Mouse (Mus musculus) cortical plate, adult 2 months (tissue): Measurements from ENCODE around the gene Fkbp1a. TPM values are rescaled to one million over a fixed set of nuclear protein-coding genes. Genes with fewer than 3 reads are reported as not detected.

Experiments
- H3K27ac ChIP-seq: fragments of 200-500 bp; 2 replicates; pipeline ENCODE4 v1.5.1; 2012; ENCODE audit warnings: low read length, control low read depth, inconsistent platforms; ENCODE audit not compliant: insufficient read depth
- H3K4me1 ChIP-seq: fragments of 200-500 bp; 2 replicates; pipeline ENCODE4 v1.6.1; 2011; ENCODE audit warnings: low read length; ENCODE audit not compliant: control insufficient read depth, insufficient read depth
- H3K4me3 ChIP-seq: fragments of 200-500 bp; 2 replicates; pipeline ENCODE4 v1.5.1; 2011; ENCODE audit warnings: mild to moderate bottlenecking, low read length, control low read depth; ENCODE audit not compliant: insufficient read depth
- CTCF ChIP-seq: fragments of 200-500 bp; IDR thresholded peaks from 2 replicates; pipeline ENCODE4 v1.5.1; 2011; ENCODE audit warnings: mild to moderate bottlenecking, control low read depth, low read length; ENCODE audit not compliant: insufficient read depth; ENCODE audit errors: extremely low read depth
- POLR2A ChIP-seq: fragments of 200-500 bp; IDR thresholded peaks from 2 replicates; pipeline ENCODE4 v1.6.1; 2011; ENCODE audit warnings: mild to moderate bottlenecking, low read length, control low read depth; ENCODE audit not compliant: insufficient read depth; ENCODE audit errors: extremely low read depth
- polyA plus RNA-seq: library from polyadenylated mRNA; depleted of rRNA; stranded (reverse); fragments of >200 nt; gene quantifications from 2 replicates; pipeline ENCODE4 v1.2.3, GENCODE M21; 2012

Fkbp1a gene
- polyA plus RNA-seq, 1 experiment, result 493 TPM

- Histone ChIP-seq H3K27ac (no peak overlapping the region), H3K4me3 (no peak overlapping the region), H3K4me1 (no peaks in the 10 kb centered on the region)
- TF ChIP-seq CTCF (no peak), POLR2A (no peak)
Observed at GRCm38 (mm10) chr2:151524324-151525041, 17.8 kb upstream of the Fkbp1a start.

GRCm38 (mm10) chr2:151525520-151525919 lies 16.8 kb upstream of the Fkbp1a start:
- no peaks in the 10 kb centered on the region for H3K4me1 ChIP-seq
- H3K4me3 ChIP-seq, result no peak overlapping the region
- H3K27ac ChIP-seq, result no peak overlapping the region
- TF ChIP-seq POLR2A, result no peak
- no peak for TF ChIP-seq CTCF

GRCm38 (mm10) chr2:151528066-151528465 lies 14.2 kb upstream of the Fkbp1a start:
- H3K4me1 ChIP-seq, result no peaks in the 10 kb centered on the region
- TF ChIP-seq POLR2A (no peak), CTCF (no peak)
- no peak overlapping the region for H3K27ac ChIP-seq
- no peak overlapping the region for H3K4me3 ChIP-seq

- Histone ChIP-seq H3K4me1 (no peaks in the 10 kb centered on the region), H3K4me3 (no peak overlapping the region), H3K27ac (no peak overlapping the region)
- TF ChIP-seq CTCF (no peak), POLR2A (no peak)
Observed at GRCm38 (mm10) chr2:151529169-151529568, 13.1 kb upstream of the Fkbp1a start.

GRCm38 (mm10) chr2:151530378-151531230 lies 11.7 kb upstream of the Fkbp1a start:
- no peak overlapping the region for H3K27ac ChIP-seq

GRCm38 (mm10) chr2:151533632-151534031 lies 8.7 kb upstream of the Fkbp1a start:
- H3K4me3 ChIP-seq, result no peak overlapping the region
- no peaks in the 10 kb centered on the region for H3K4me1 ChIP-seq
- no peak overlapping the region for H3K27ac ChIP-seq
- TF ChIP-seq CTCF (no peak), POLR2A (no peak)

More at GRCm38 (mm10) chr2:151530378-151531230, 11.7 kb upstream of the Fkbp1a start:
- TF ChIP-seq CTCF, result no peak
- no peak for TF ChIP-seq POLR2A
- Histone ChIP-seq H3K4me1 (no peaks in the 10 kb centered on the region), H3K4me3 (no peak overlapping the region)

- no peak overlapping the region for H3K4me3 ChIP-seq
- no peaks in the 10 kb centered on the region for H3K4me1 ChIP-seq
- TF ChIP-seq CTCF (no peak), POLR2A (no peak)
- no peak overlapping the region for H3K27ac ChIP-seq
Observed at GRCm38 (mm10) chr2:151535961-151536617, 6.2 kb upstream of the Fkbp1a start.

- Histone ChIP-seq H3K4me1 (no peaks in the 10 kb centered on the region; the same call in 1 of the 2 replicates), H3K27ac (no peak overlapping the region), H3K4me3 (no peak overlapping the region)
- no peak for TF ChIP-seq CTCF
- no peak for TF ChIP-seq POLR2A
Observed at GRCm38 (mm10) chr2:151536618-151536974, 5.7 kb upstream of the Fkbp1a start.

- no peaks in the 10 kb centered on the region; the same call in 1 of the 2 replicates for H3K4me1 ChIP-seq
- no peak for TF ChIP-seq POLR2A
- no peak for TF ChIP-seq CTCF
- no peak overlapping the region for H3K27ac ChIP-seq
- no peak overlapping the region for H3K4me3 ChIP-seq
Observed at GRCm38 (mm10) chr2:151538646-151539045, 3.6 kb upstream of the Fkbp1a start.
